Mouse (Mus musculus) adrenal gland, adult 2 months (tissue): ENCODE data around the gene Rapgef3. TPM values are rescaled to one million over a fixed set of nuclear protein-coding genes. Genes with fewer than 3 reads are reported as not detected.

Experiments used
- DNase-seq: peaks from one replicate; pipeline ENCODE4 v3.0.0; 2021
- polyA plus RNA-seq: library from polyadenylated mRNA; depleted of rRNA; stranded (reverse); fragments of >200 nt; gene quantifications from 2 replicates; pipeline ENCODE4 v1.2.3, GENCODE M21; 2012
- total RNA-seq, 2 experiments: library from RNA; stranded (reverse); gene quantifications; 2 replicates each; pipeline ENCODE4 v1.2.3; 2021

Rapgef3 gene
- total and polyA plus RNA-seq, 3 experiments, result 13.4 to 44.5 (median 18.6) TPM

DNA sequence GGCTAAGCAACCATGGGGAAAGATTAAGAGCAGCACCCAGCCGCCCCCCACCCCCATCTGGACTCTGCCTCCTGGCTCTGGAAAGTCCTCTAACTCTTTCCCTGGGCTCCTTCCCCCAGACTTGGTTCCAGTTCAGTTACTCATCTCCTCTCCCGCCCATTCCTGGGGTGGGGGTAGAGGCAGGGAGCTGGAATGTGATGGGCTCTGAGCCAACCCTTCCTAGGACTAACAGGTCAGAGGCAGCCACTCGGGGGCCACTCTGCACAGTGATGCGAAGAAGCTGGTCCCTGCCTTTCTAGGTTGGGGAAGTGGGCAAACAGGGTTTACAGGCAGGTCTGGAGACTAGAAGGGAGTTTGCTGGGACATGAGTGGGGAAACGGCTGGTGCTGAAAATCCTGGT, 5.3 kb upstream of the Rapgef3 start:
- DNase-seq, result peak; percentile 81

DNA sequence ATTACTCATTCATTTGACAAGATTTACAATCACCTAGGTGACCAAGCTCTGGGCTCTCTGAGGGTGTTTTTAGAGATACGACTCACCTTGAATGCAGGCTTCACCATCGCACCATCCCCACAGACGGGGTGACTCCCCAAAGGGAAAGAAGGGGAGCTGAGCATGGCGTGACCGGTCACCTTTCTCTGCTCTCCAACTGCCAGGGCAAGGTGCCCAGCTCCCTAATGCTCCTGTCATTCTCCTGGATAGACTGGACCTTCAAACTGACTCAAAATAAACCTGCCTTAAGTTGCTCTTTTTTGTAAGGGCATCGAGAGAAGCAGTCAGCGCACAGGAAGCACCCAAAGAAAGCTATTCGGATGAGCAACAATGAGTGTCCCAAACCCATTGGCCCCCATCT, 2.5 kb upstream of the Rapgef3 start:
- no peak for DNase-seq

DNA sequence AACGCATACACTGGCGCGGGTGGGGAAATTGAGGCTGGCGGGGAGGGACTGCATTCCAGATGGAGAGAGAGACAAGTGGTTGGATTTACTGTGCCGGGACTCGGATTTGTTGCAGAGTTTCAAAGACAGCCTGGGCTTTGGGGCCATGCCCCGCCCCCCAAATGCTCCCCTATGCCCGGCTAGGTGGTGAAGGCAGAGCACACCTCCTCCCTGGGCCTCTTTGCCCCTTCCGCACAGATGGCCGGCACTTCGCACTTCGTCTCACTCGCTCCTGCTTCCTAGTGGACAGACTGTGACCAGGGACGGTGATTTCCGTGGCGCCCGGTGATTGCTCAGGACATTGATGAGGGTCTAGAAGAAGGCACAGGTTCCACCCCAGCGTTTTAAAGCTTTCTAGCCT, 420 bp upstream of the Rapgef3 start:
- DNase-seq, result no peak

- peak; percentile 31 for DNase-seq
Measured at GRCm38 (mm10) chr15:97766594-97767279, 1.0 kb downstream of the Rapgef3 start.

- no peak for DNase-seq
Measured at GRCm38 (mm10) chr15:97766194-97766593, 1.6 kb downstream of the Rapgef3 start.

DNA sequence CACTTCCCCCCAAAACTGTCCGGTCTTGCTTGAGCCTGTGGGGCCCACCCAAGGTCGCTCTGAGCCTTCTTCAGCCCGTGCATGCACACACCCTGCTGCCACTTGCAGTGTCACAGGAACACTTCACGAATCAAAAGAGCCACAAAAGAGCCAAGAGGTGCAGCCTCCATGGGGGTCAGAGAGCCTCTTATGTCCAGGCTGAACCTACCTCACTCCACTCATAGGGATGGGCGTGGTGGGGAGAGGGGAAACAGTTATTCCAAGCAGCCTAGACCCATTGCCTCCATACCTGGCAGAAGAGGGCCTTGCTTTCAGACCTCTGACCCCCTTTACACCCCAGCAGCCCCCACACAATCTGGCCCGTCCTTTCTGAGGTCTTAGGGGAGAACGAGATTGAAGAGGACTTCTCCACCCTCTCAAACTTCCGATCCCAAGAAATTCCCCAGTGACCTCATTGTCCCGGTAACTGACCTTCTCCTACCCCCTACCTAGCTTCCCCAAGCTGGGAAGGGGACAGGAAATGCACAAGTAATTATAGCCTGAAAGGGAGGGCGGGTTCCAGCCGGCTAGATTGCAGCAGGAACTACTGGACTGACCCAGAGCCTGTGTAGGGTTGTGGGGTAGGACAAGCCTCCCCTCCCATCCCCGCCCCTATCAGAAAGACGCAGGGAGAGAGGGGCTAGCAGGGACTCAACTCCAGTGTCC, 2.5 kb downstream of the Rapgef3 start:
- no peak for DNase-seq

DNA sequence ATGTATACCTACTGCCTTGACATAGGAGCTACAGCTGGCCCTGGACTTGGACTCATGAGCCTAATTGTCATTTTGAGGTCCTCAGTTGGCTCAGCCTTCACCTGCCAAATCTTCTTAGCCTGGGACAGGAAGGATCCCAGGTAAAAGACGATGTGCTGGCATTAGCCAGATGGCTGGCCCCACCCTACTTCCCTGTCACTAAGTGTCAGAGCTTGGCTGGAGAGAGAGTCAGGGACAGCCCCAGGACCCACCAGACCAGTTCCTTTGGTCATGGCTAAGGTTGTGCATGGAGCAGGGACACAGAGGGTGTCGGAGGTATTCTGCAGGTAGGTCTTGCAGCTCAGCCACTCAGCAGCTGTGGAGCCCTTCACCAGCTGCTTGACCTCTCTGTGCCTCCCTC, 3.2 kb downstream of the Rapgef3 start:
- DNase-seq, result no peak

DNA sequence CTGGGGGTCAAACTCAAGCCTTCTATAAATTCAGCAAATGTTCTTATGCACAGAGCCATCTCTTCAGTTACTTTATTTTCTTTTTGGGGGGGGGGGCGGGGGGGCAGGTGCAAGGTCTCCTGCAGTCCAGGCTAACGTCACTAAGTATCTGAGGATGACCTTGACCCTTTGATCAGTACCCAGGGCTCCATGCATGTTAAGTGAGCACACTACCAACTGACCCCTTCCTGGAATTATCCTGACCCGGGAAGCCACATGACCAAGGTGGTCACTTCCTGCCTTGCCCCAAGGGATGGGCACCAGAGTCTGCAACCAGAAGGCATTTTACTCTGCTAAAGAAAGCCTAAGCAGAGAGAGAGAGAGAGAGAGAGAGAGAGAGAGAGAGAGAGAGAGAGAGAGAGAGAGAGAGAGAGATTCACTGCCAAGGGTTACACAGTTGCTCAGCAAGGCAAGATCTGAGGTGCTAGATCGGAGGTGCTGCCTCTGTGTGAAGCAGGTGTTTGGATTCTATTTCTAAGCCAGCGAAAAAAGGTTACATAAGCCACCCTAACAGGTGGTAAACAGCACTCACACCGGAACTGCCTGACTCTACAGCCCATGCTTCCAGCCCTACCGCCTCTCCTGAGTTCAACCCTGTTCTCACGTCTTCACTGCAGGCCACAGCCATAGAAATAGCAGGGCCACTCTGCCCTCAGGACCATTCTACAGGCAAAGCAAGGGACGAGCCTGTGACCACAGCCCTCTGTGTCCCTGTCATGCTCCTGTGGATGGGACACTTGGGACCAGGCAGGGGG, 4.3 kb downstream of the Rapgef3 start:
- no peak for DNase-seq

DNA sequence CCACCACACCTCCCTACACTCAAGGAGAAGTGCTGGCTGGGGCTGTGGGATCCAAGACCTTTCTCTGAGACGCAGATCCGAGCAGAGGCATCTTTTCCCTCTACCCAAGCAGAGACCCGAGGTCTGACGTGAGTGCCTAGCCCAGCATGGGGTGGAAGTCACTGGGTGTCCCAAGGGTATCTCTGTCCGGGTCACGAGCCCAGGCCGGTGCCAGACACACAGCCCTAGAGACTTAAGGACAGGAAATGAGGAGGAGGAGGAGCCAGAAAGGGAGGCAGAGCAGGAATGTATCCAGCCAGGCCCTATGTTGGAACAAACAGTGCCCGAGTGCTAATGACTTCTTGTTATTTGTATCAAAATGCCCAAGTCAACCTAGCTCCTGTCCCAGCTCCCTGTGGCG, 5.0 kb downstream of the Rapgef3 start:
- DNase-seq, result no peak

- no peak for DNase-seq
Measured at GRCm38 (mm10) chr15:97761438-97761837, 6.3 kb downstream of the Rapgef3 start.

GRCm38 (mm10) chr15:97760952-97761351, 6.8 kb downstream of the Rapgef3 start:
- DNase-seq, result no peak

GRCm38 (mm10) chr15:97760006-97760405, 7.8 kb downstream of the Rapgef3 start:
- no peak for DNase-seq

DNA sequence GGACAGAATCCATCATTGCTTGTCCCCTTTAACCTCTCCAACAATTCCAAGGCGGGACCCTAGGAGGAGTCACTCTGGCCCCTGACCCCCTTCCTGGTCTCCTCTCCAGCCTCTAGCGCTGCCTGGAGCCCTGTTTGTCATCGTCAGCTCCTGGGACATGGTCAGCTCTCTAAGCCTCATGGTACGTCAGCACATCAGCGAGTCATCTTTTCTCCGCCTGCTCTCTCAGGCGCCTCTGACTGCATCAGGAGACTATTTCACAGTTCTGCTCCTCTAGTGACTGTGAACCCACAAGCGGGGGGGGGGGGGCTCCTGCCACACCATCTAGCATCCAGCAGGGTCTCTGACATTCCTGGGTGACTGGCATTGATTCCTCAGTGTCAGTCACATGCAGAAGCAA, 12.4 kb downstream of the Rapgef3 start:
- no peak for DNase-seq

DNA sequence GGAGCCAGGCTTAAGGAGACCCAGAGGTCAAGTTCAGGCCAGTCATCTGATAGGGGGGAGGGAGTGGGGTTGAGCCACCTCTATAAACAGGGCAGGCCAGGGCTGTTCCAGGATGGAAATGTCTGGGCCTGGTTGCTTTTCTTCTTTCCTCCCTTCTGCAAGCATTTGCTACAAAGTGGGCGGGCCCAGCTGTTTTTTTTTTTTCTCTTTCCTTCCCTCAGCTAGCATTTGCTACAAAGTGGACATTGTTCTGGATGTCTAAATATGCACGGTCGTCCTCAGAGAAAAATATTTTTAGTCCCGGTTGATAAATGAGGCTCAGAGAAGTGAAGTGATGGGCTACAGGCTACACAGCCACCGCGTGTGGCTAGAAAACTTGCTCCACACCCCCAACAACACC, 13.3 kb downstream of the Rapgef3 start:
- no peak for DNase-seq

GRCm38 (mm10) chr15:97752491-97752890, 15.3 kb downstream of the Rapgef3 start:
- DNase-seq, result no peak

GRCm38 (mm10) chr15:97751676-97752075, 16.1 kb downstream of the Rapgef3 start:
- no peak for DNase-seq

- peak; percentile 82 for DNase-seq
Measured at GRCm38 (mm10) chr15:97750697-97751096, 17.1 kb downstream of the Rapgef3 start.

- DNase-seq, result no peak
Measured at GRCm38 (mm10) chr15:97749841-97750240, 17.9 kb downstream of the Rapgef3 start.

- no peak for DNase-seq
Measured at GRCm38 (mm10) chr15:97749397-97749796, 18.4 kb downstream of the Rapgef3 start.

GRCm38 (mm10) chr15:97748964-97749363, 18.8 kb downstream of the Rapgef3 start:
- DNase-seq, result no peak

DNA sequence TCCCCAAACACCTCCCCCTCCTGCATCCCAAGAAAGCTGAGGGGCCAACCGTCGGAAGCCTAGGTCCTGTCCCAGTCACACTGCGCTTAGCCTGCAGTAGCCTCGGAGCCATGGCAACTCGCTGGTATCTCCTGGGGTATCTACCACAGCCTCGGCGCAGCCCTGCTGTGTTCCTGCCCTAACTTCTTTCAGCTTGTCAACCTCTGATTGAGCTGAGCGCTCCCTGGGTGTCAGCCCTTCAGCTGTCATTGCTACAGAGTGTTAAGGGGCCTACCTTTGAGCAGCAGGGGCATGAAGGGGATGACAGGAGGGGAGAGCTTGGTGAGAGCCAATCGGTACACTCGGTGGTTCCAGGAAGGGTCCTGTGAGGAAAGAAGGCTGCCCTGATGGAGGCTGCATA, 19.5 kb downstream of the Rapgef3 start:
- DNase-seq, result no peak

DNA sequence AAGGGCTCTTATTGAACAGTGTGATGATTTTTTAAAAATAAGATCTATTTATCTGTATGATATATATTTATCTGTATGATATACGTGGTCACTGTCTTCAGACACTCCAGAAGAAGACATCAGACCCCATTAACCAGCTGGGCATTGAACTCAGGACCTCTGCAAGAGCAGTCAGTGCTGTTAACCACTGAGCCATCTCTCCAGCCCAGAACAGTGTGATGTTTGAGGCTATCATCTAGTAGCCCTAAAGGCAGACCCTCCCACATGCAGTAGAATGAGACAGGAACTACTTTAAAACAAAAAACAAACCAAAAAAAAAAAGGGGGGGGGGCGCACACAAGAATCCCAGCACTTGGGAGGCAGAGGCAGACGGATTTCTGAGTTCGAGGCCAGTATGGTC, 20.3 kb downstream of the Rapgef3 start:
- DNase-seq, result no peak

DNA sequence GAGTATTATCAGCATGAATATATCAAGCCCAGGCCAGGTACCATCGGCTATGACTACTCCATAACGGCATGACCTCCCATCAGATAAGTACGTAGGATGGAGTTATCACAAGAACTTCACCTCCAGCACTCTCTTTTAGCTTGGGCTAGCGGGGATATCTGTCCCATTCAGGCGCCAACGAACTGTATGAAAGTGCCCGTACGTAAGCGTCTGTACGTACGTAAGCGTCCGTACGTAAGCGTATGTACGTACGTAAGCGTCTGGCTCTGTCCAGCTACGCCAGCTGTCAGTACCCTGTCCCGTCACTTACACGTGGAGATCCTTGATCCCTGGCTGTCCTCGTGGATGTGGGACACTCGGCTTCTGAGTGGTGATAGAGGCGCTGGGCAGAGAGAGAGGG, 21.0 kb downstream of the Rapgef3 start:
- no peak for DNase-seq
